Mouse (Mus musculus): Measurements from ENCODE around the gene H2afj. TPM values are rescaled to one million over a fixed set of nuclear protein-coding genes. Genes with fewer than 3 reads are reported as not detected.
A peak's percentile ranks its signal among the peaks of the same experiment; 100 is the strongest.

Gene H2afj
- polyA plus RNA-seq, 1 experiment from 2014 or later, result 104 TPM

- under 1% methylated on average over 50 of the region's 50 CpGs for WGBS
- peak; percentile 75 for ATAC-seq (ENCODE audit: low FRiP score, low TSS enrichment)
- H3K4me1 ChIP-seq (ENCODE audit: insufficient read depth, low read length), result peaks cover 16% of the 10 kb centered on the region
- peak within 1 kb of the TSS; percentile 98 for H3K9ac ChIP-seq (replicated peaks; ENCODE audit: low read length)
- peak within 1 kb of the TSS; percentile 81 for H3K4me3 ChIP-seq (ENCODE audit: low read length)
- H3K4me2 ChIP-seq (replicated peaks; ENCODE audit: low read depth, low read length), result peak within 1 kb of the TSS; percentile 90
- H3K9me3 ChIP-seq (ENCODE audit: low read length), result no peaks in the 10 kb centered on the region
- peak within 1 kb of the TSS; percentile 100 for H3K27ac ChIP-seq (ENCODE audit: low read length)
- H3K27me3 ChIP-seq (ENCODE audit: insufficient read depth, low read length), result no peaks in the 10 kb centered on the region
- H3K36me3 ChIP-seq (ENCODE audit: insufficient read depth, low read length), result no peaks in the 10 kb centered on the region
Measured at GRCm38 (mm10) chr6:136803739-136804633, 4.1 kb upstream of the H2afj start, which contains the start of gene Hist4h4. Gene Hist4h4 (minus strand): TSS chr6:136804415.

DNA sequence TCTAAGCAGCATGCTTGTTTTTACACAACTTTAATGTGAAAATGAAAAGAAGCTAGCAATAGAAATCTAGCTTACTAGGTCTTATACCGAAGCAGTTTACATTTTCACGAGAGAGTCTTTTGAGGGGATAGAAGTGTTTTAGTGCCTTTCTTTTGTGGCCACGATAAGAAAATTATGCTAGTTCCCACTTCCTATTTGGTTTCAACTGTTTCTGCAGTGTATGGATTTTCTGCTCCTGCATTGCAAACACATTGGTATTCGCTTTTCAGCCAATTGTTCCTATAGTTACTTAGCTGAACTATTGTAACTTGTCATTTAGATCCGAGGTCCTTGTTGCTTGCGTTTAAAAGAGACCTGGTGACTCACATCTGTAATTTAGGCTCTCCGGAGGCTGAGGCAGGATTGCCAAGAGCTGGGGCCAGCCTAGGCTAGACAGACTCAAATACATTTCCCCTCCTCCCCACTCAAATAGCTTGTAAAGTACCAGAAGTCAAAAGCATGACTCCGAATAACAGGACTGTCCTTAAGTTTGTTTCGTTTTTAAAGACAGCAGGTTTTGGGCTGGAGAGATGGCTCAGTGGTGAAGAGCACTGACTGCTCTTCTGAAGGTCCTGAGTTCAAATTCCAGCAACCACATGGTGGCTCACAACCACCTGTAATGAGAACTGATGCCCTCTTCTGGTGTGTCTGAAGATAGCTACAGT, 3.2 kb upstream of the H2afj start:
- WGBS, result 30% methylated on average over 9 of the region's 9 CpGs
- Histone ChIP-seq H3K4me3 (ENCODE audit: low read length) (peak overlapping the region; percentile 81), H3K27ac (ENCODE audit: low read length) (peak overlapping the region; percentile 100), H3K4me2 (replicated peaks; ENCODE audit: low read depth, low read length) (peak overlapping the region; percentile 90), H3K36me3 (ENCODE audit: insufficient read depth, low read length) (no peaks in the 10 kb centered on the region), H3K9ac (replicated peaks; ENCODE audit: low read length) (peak overlapping the region; percentile 98), H3K27me3 (ENCODE audit: insufficient read depth, low read length) (no peaks in the 10 kb centered on the region), H3K9me3 (ENCODE audit: low read length) (no peaks in the 10 kb centered on the region), H3K4me1 (ENCODE audit: insufficient read depth, low read length) (peaks cover 24% of the 10 kb centered on the region)
- ATAC-seq (ENCODE audit: low FRiP score, low TSS enrichment), result no peak

DNA sequence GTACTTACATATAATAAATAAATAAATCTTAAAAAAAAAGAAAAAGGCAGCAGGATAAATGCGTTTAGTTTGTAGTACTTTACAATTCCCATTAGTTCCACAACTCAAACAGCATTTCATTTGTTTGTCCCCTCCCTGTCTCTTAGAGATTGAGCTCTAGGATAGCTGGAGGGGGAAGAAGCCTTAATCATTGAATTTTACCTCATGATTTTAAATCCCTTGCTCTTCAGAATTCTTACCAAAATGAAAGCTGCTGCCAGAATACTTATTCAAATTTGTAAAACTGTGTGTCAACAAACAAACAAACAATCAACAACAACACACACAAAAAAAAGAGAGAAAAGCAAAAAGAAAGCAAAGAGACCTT, 2.7 kb upstream of the H2afj start:
- Histone ChIP-seq H3K27me3 (ENCODE audit: insufficient read depth, low read length) (no peaks in the 10 kb centered on the region), H3K27ac (ENCODE audit: low read length) (no peak overlapping the region), H3K36me3 (ENCODE audit: insufficient read depth, low read length) (no peaks in the 10 kb centered on the region), H3K4me2 (replicated peaks; ENCODE audit: low read depth, low read length) (peak overlapping the region; percentile 90; the same call in 1 of the 2 replicates), H3K4me1 (ENCODE audit: insufficient read depth, low read length) (peaks cover 24% of the 10 kb centered on the region), H3K9me3 (ENCODE audit: low read length) (no peaks in the 10 kb centered on the region), H3K9ac (replicated peaks; ENCODE audit: low read length) (no peak overlapping the region), H3K4me3 (ENCODE audit: low read length) (no peak overlapping the region)
- 91% methylated on average over 1 of the region's 1 CpGs for WGBS
- ATAC-seq (ENCODE audit: low FRiP score, low TSS enrichment), result no peak

DNA sequence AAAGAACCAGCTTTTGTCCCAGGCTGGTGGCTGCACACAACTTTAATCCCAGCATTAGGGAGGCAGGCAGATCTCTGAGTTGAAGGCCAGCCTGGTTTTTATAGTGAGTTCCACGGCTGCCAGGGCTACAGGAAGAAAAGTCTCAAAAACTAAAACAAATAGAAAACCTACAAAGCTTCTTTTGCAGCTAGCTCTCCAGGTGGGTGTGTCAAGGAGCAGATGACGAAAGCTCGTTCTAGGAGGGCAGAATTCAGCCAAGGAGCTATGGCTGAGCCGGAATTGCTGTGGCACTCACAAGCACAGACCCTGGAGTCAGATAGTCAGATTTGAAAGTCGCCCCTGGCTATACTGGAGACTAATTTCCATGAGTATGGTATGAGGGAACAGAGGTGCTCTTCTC, 1.2 kb upstream of the H2afj start:
- WGBS, result 77% methylated on average over 5 of the region's 5 CpGs
- no peaks in the 10 kb centered on the region for H3K27me3 ChIP-seq (ENCODE audit: insufficient read depth, low read length)
- no peak for ATAC-seq (ENCODE audit: low FRiP score, low TSS enrichment)
- H3K9me3 ChIP-seq (ENCODE audit: low read length), result no peaks in the 10 kb centered on the region
- H3K4me2 ChIP-seq (replicated peaks; ENCODE audit: low read depth, low read length), result no peak overlapping the region; the same call in 1 of the 2 replicates
- peaks cover 24% of the 10 kb centered on the region for H3K4me1 ChIP-seq (ENCODE audit: insufficient read depth, low read length)
- H3K36me3 ChIP-seq (ENCODE audit: insufficient read depth, low read length), result 0 out of 2 replicates have a peak, but pooled peaks cover 1% of the 10 kb centered on the region
- peak overlapping the region; percentile 48; the same call in 1 of the 2 replicates for H3K9ac ChIP-seq (replicated peaks; ENCODE audit: low read length)
- H3K27ac ChIP-seq (ENCODE audit: low read length), result peak overlapping the region; percentile 36; the same call in 1 of the 2 replicates
- H3K4me3 ChIP-seq (ENCODE audit: low read length), result no peak overlapping the region

- H3K9ac ChIP-seq (replicated peaks; ENCODE audit: low read length), result peak overlapping the region; percentile 48
- peak overlapping the region; percentile 80 for H3K4me3 ChIP-seq (ENCODE audit: low read length)
- peak overlapping the region; percentile 97 for H3K4me2 ChIP-seq (replicated peaks; ENCODE audit: low read depth, low read length)
- WGBS, result 45% methylated on average over 11 of the region's 18 CpGs
- peaks cover 24% of the 10 kb centered on the region for H3K4me1 ChIP-seq (ENCODE audit: insufficient read depth, low read length)
- ATAC-seq (ENCODE audit: low FRiP score, low TSS enrichment), result peak; percentile 0; the same call in 1 of the 2 replicates
- no peaks in the 10 kb centered on the region for H3K27me3 ChIP-seq (ENCODE audit: insufficient read depth, low read length)
- peaks cover 8% of the 10 kb centered on the region for H3K36me3 ChIP-seq (ENCODE audit: insufficient read depth, low read length)
- H3K27ac ChIP-seq (ENCODE audit: low read length), result peak overlapping the region; percentile 78
- H3K9me3 ChIP-seq (ENCODE audit: low read length), result no peaks in the 10 kb centered on the region
Measured at GRCm38 (mm10) chr6:136807395-136808013, 540 bp upstream of the H2afj start.

GRCm38 (mm10) chr6:136808631-136809046, 595 bp downstream of the H2afj start:
- peak; percentile 20 for ATAC-seq (ENCODE audit: low FRiP score, low TSS enrichment)
- Histone ChIP-seq H3K4me2 (replicated peaks; ENCODE audit: low read depth, low read length) (peak overlapping the region; percentile 97), H3K4me1 (ENCODE audit: insufficient read depth, low read length) (peaks cover 15% of the 10 kb centered on the region), H3K9ac (replicated peaks; ENCODE audit: low read length) (peak overlapping the region; percentile 77), H3K27me3 (ENCODE audit: insufficient read depth, low read length) (no peaks in the 10 kb centered on the region), H3K4me3 (ENCODE audit: low read length) (peak overlapping the region; percentile 80), H3K27ac (ENCODE audit: low read length) (no peak overlapping the region), H3K36me3 (ENCODE audit: insufficient read depth, low read length) (peaks cover 15% of the 10 kb centered on the region), H3K9me3 (ENCODE audit: low read length) (no peaks in the 10 kb centered on the region)
- under 1% methylated on average over 28 of the region's 28 CpGs for WGBS

DNA sequence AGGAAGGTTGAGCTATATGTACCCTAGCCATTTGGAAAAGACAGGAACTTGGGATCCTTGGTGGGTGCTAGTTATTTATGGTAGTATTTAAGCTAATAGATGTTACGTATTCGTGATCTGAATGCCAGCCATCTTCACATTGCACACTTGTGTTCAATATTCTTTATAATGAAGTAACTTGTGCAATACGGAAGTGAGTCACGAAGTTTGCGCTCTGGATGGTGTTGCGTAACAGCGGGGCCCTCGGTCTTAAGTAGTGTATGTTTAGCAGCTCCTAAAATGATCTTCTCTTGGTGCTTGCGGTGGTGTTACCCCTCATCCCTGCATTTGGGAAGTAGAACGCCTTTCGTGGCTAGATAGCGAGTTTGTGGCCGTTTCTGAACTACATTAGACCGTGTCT, 1.0 kb downstream of the H2afj start:
- WGBS, result 32% methylated on average over 14 of the region's 14 CpGs
- peaks cover 15% of the 10 kb centered on the region for H3K4me1 ChIP-seq (ENCODE audit: insufficient read depth, low read length)
- no peaks in the 10 kb centered on the region for H3K27me3 ChIP-seq (ENCODE audit: insufficient read depth, low read length)
- H3K27ac ChIP-seq (ENCODE audit: low read length), result no peak overlapping the region
- no peak for ATAC-seq (ENCODE audit: low FRiP score, low TSS enrichment)
- H3K9ac ChIP-seq (replicated peaks; ENCODE audit: low read length), result peak overlapping the region; percentile 77
- H3K4me3 ChIP-seq (ENCODE audit: low read length), result peak overlapping the region; percentile 80
- peak overlapping the region; percentile 97 for H3K4me2 ChIP-seq (replicated peaks; ENCODE audit: low read depth, low read length)
- H3K36me3 ChIP-seq (ENCODE audit: insufficient read depth, low read length), result peaks cover 19% of the 10 kb centered on the region
- no peaks in the 10 kb centered on the region for H3K9me3 ChIP-seq (ENCODE audit: low read length)

GRCm38 (mm10) chr6:136809673-136810072, 1.6 kb downstream of the H2afj start:
- Histone ChIP-seq H3K9ac (replicated peaks; ENCODE audit: low read length) (peak overlapping the region; percentile 77; the same call in 1 of the 2 replicates), H3K27me3 (ENCODE audit: insufficient read depth, low read length) (no peaks in the 10 kb centered on the region), H3K27ac (ENCODE audit: low read length) (no peak overlapping the region), H3K4me2 (replicated peaks; ENCODE audit: low read depth, low read length) (peak overlapping the region; percentile 97), H3K9me3 (ENCODE audit: low read length) (no peaks in the 10 kb centered on the region), H3K4me1 (ENCODE audit: insufficient read depth, low read length) (peaks cover 15% of the 10 kb centered on the region), H3K36me3 (ENCODE audit: insufficient read depth, low read length) (peaks cover 25% of the 10 kb centered on the region), H3K4me3 (ENCODE audit: low read length) (peak overlapping the region; percentile 80)
- ATAC-seq (ENCODE audit: low FRiP score, low TSS enrichment), result no peak
- WGBS, result 68% methylated on average over 13 of the region's 13 CpGs

- Histone ChIP-seq H3K4me2 (replicated peaks; ENCODE audit: low read depth, low read length) (no peak overlapping the region), H3K36me3 (ENCODE audit: insufficient read depth, low read length) (peaks cover 38% of the 10 kb centered on the region), H3K27ac (ENCODE audit: low read length) (no peak overlapping the region), H3K9me3 (ENCODE audit: low read length) (no peaks in the 10 kb centered on the region), H3K27me3 (ENCODE audit: insufficient read depth, low read length) (no peaks in the 10 kb centered on the region), H3K4me1 (ENCODE audit: insufficient read depth, low read length) (peaks cover 11% of the 10 kb centered on the region), H3K9ac (replicated peaks; ENCODE audit: low read length) (no peak overlapping the region), H3K4me3 (ENCODE audit: low read length) (no peak overlapping the region)
- ATAC-seq (ENCODE audit: low FRiP score, low TSS enrichment), result no peak
- WGBS, result 86% methylated on average over 10 of the region's 10 CpGs
Measured at GRCm38 (mm10) chr6:136811196-136811595, 3.2 kb downstream of the H2afj start.

Measured in kidney, embryonic 16.5 days (tissue).